Mouse (Mus musculus) limb, embryonic 10.5 days (tissue): ENCODE measurements at regions not wholly inside any gene's neighbourhood (a gene's known extent, or its start where the extent isn't known, plus 50 kb on each side); places are given as distances from the start of the nearest gene placed in this dataset.

Experiments
- DNase-seq: peaks from one replicate; pipeline ENCODE4 v3.0.0-alpha.2; 2017; ENCODE audit warnings: low spot score
- H3K27ac ChIP-seq: fragments of 300-500 bp; sonication (generic); 2 replicates; pipeline ENCODE4 v1.5.1; 2016; ENCODE audit warnings: mild to moderate bottlenecking
- H3K27me3 ChIP-seq: fragments of 300-500 bp; sonication (generic); 2 replicates; pipeline ENCODE4 v1.6.1; 2016; ENCODE audit warnings: low read depth, mild to moderate bottlenecking; ENCODE audit not compliant: poor library complexity, severe bottlenecking
- H3K36me3 ChIP-seq: fragments of 300-500 bp; sonication (generic); 2 replicates; pipeline ENCODE4 v1.6.1; 2016; ENCODE audit warnings: mild to moderate bottlenecking, moderate library complexity
- H3K4me1 ChIP-seq: fragments of 300-500 bp; sonication (generic); 2 replicates; pipeline ENCODE4 v1.6.1; 2016
- H3K4me3 ChIP-seq: fragments of 300-500 bp; sonication (generic); 2 replicates; pipeline ENCODE4 v1.5.1; 2016; ENCODE audit warnings: mild to moderate bottlenecking, moderate library complexity
- H3K9me3 ChIP-seq: fragments of 300-500 bp; sonication (generic); replicated peaks from 2 replicates; pipeline ENCODE4 v1.6.1; 2016; ENCODE audit warnings: mild to moderate bottlenecking
- WGBS: fragments of 180-500 bp; shearing (Covaris S2); methylation state at CpG from one replicate; pipeline ENCODE4 v1.1.7; 2016; 5-methylcytosine and 5-hydroxymethylcytosine counted together

DNA sequence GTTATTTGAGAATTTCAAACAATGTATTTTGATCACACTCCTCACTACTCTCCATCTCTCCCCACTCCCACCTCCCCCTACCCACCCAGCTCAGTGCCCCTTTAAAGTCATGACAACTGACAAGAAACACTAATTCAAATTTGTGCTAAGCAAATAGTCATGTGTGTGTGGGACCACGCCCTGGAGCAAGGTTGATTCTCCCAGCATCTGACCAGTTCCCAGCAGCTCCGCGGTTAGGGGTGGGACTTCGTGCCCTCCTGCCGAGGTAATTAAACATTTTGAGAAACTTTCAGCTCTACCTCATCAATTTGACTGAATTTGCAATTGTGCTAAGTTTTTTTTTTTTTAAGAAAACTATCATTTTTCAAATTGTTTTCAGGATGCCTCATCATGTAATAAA is 74.5 kb downstream of the Gpr6 start:
- H3K9me3 ChIP-seq, result no peaks in the 10 kb centered on the region
- no peaks in the 10 kb centered on the region for H3K36me3 ChIP-seq
- 64% methylated on average over 5 of the region's 5 CpGs for WGBS
- no peaks in the 10 kb centered on the region for H3K27me3 ChIP-seq
- H3K4me3 ChIP-seq, result no peak overlapping the region
- H3K27ac ChIP-seq, result no peak overlapping the region
- H3K4me1 ChIP-seq, result no peaks in the 10 kb centered on the region
- no peak for DNase-seq
